Mouse (Mus musculus): ENCODE measurements around the gene Gm14459.
"Not testable (repeated sequence)": the region's sequence is repeated elsewhere in the genome, so short reads cannot be mapped to it uniquely, and the experiment has no call there.

Gm14459 gene

GRCm38 (mm10) chrX:8524854-8525253, at the start of gene Gm14459:
Gene Gm14459 (minus strand): TSS chrX:8524954.
- no peak for DNase-seq

- not testable (repeated sequence) for DNase-seq
Observed at GRCm38 (mm10) chrX:8548155-8548554, 23.4 kb upstream of the Gm14459 start, which contains the start of gene Ssxb6. Gene Ssxb6 (minus strand): TSS chrX:8548255.

Data from thymus, postnatal 25 days (tissue).